Mouse (Mus musculus) frontal cortex, postnatal 14 days (tissue): ENCODE measurements around the gene Xrcc1.
"Not testable (repeated sequence)": the region's sequence is repeated elsewhere in the genome, so short reads cannot be mapped to it uniquely, and the experiment has no call there.

Source experiments
- DNase-seq, 2 experiments: peaks; one replicate each; pipeline ENCODE4 v3.0.0; 2022; ENCODE audit warnings: low spot score in 2 of 2

Xrcc1 gene

GRCm38 (mm10) chr7:24546068-24546614 lies at the start of gene Xrcc1, which contains the start of gene Pinlyp:
Gene Xrcc1, plus strand, starts transcription at chr7:24546289.
Gene Pinlyp, minus strand, starts transcription at chr7:24546118.
- no peak for DNase-seq

DNA sequence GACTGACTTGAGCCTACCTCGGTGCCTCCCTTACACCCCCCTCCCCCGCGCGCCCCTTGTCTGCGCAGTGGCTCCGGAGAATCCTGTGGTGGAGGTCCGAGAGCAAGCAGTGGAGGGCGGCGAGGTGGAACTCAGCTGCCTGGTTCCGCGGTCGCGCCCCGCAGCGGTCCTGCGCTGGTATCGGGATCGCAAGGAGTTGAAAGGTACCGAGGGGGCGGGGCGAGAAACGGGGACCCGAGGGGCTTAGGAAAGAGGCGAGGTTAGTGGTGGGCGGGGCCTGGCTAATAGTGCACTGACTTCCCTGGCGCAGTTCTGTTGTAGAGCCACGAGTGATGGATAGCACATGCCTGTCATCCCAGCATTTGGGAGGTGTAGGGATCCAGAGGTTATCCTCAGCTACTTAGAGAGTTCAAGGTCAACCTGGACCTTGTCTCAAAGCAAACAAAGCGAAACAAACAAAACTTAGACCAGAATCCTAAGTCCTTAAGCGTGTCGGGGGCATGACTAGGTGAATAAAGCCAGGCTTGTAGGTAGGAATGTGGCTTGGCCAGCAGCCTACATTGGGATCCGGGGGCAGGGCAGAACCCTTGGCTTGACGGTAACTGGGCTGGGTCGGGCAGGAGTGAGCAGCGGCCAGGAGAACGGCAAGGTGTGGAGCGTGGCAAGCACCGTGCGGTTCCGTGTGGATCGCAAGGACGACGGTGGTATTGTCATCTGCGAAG lies 46.1 kb upstream of the Xrcc1 start:
- no peak for DNase-seq

- no peak for DNase-seq
These were observed 45.2 kb upstream of the Xrcc1 start for GRCm38 (mm10) chr7:24500929-24501328.

DNA sequence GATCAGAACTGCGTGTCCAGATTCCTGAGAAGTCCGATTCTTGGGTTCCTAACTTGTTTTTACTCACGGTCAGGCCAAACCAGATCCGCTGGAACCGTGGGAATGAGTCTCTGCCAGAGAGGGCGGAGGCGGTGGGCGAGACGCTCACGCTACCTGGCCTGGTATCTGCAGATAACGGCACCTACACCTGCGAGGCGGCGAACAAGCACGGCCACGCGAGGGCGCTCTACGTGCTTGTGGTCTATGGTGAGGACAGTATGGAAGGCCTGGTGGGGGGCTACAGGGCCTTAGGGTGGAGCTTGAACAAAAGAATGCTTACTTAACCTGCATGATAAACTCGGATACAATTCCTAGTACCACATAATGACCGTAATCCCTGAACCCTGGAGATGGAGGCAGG lies 44.6 kb upstream of the Xrcc1 start:
- DNase-seq: no peak

DNA sequence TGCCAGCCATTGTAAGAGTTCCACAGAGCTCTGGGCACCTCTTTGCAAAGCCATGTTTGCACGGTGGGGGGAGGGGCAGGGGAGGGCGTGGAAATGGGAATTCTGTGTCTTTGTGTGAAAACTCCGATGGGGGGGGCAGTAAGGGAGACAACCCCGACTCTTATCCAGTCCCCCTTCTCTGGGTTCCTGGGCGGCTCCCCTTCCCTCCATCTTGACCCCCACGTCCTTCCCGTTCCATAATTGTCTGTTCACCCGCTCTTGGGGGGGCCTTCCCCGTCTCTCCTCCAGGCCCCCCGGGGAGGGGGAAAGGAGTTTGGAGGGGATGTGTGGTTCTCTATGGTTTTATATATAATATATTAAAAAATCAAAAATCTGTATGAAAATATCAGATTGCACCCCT lies 42.1 kb upstream of the Xrcc1 start:
- no peak for DNase-seq

DNA sequence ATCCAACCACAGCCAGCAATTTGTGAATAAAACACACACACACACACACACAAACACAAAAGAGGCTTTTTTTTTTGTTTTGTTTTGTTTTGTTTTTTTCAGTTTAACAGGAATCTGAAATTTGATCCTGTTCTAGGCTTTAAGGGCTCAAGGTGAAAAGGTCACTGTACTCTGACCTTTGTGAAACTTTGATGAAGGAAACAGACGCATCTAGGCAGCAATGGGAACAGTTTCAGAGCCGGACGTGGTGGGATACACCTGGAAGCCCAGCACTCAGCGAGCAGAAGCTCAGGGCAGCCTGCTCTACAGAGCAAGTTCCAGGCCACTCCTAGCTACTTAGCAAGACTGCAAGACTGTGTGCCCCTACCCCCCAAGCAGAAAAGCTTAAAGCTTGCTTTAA lies 41.2 kb upstream of the Xrcc1 start:
- no peak for DNase-seq

DNA sequence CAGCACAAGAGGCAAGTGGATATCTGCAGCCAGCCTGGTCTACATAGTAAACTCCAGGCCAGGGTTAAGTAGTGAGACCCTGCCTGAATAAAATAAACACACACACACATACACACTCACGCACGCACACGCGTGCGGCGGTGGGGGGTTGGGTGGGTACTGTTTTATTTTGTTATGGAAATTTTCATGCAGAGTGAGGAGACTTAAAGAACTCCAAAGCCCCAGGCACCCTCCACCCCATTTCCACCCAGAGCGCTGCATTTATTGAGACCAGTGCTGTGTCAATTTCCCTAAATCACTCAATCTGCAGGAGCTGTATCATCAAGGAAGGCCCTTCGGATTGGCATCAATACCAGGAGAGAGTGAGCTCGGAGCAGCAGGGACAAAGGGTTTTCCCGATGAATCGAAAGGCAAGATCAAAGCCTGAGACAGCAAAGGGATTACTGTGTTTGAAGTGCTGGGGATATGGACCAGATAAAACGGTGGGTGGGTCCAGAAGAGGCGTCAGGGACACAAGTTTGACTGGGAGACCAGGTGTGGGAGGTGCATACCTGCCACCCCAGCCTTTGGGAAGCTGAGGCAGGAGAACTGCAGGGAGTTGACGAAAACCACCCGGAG lies 40.5 kb upstream of the Xrcc1 start:
- no peak for DNase-seq

DNA sequence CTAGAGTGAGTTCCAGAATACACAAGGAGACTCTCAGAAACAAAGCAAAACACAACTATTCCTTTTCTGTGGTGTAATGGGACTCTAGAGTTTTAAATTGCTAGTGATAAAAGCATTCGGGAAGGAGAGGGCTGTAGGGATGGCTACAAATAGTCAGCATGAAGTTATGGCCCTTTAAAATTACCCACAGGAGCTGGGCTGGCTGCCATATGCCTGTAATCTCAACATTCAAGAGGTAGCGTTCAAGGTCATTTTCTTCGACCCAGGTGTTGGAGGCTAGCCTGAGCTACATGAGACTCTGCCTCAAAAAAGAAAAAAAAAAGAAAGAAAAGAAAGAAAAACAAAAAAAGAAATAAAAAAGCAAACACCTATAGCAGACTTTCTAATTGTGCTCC lies 40.0 kb upstream of the Xrcc1 start:
- DNase-seq: no peak

DNA sequence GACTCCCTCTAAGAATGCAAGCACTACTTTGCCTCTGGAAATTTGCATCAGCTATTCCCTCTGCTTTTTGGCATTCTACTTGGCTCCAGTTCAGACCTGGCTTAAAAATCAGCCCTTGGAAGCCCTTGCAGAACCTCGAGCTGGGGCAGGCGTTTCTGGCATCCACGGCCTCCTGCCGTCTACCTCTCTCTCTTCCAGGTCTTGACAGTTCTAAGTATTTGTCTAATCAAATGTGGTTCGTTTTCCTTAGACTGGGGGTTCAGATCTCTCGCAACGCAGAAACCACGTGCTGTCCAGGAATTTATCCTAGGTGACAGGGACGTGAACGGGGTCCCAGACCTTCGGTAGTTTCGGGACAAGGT lies 39.6 kb upstream of the Xrcc1 start:
- DNase-seq: no peak

- DNase-seq: peak; percentile 80 to 83
These were observed 39.0 kb upstream of the Xrcc1 start, which contains the start of gene Zfp428 for GRCm38 (mm10) chr7:24506838-24507725. Gene Zfp428, plus strand, starts transcription at chr7:24507006.

DNA sequence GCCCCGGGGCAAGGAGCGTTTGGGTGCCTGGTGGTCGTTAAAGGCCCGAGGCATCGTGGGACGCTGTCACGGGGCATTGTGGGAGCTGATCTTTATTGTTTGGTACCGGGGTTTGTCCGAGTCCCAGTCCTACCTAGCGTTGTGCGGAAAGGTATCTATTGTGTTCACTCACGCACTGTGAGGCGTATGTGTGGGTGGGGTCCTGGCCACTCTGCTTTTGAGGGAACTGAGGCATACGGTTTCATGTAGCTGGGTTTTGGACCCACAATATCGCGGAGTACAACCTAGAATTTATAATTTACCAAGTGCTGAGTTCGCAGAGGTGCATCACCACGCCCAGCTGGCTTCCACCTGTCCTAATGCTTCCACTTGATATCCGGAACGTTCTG lies 38.4 kb upstream of the Xrcc1 start:
- no peak for DNase-seq

DNA sequence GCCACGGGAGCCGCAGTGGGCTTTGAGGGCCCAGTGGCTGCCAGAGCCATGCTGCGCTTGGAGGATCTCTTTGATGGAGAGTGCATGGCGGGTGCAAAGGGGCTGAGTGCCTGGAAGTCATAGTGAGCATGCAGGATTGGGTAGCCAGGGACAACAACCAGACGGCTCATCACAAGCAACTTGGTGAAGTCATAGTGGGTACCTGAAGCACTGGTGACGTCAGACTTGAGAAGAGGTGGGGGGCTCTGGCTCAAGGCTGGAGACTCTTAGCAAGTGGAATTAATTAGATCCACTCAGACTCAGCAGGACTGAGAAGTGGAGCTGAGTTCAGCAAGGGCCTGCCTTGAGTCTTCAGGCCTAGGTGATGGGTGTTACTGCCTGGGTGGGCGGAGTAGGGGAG lies 33.7 kb upstream of the Xrcc1 start, which contains the start of gene AC161166.1:
AC161166.1 (minus strand) TSS at position 101 of the 400 bp plus-strand sequence.
- no peak for DNase-seq

GRCm38 (mm10) chr7:24516319-24516718 lies 29.8 kb upstream of the Xrcc1 start:
- not testable (repeated sequence) for DNase-seq

DNA sequence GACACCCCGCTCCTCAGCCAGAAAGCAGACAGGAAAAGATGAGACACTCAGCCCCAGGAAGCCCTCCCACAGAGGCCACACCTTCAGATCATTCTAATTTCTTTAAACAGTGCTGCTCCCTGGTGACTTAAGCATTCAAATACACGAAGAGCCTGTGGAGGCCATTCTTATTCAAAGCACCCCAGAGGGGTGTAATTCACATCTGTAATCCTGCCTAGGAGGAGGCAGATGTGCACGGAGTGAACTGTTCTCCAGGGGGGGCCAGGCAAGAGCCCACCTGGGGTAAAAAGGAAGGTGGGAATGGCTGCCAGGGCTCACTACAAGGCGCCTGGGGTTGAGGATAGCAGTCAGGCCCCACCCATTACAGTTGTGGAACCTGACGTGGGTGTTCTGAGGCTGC lies 29.0 kb upstream of the Xrcc1 start:
- no peak for DNase-seq

DNA sequence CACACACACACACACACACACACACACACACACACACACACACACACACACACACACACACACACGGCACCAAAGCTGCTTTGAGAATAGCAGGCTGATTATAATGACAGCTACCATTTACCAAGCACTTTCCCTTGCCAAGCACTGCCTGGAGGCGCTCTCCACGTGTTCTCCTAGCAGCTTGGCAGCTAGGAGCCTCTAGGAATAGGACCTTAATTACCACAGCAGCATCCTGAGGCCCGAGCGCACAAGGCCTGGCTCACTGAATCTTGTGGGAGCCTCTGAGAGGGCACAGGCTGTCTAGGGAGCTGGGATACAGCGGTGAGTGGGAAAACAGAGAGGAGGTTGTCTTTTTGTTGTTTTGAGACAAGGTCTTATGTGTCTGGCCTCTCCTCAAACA lies 28.4 kb upstream of the Xrcc1 start:
- no peak for DNase-seq

GRCm38 (mm10) chr7:24519130-24519529 lies 27.0 kb upstream of the Xrcc1 start:
- no peak for DNase-seq

DNA sequence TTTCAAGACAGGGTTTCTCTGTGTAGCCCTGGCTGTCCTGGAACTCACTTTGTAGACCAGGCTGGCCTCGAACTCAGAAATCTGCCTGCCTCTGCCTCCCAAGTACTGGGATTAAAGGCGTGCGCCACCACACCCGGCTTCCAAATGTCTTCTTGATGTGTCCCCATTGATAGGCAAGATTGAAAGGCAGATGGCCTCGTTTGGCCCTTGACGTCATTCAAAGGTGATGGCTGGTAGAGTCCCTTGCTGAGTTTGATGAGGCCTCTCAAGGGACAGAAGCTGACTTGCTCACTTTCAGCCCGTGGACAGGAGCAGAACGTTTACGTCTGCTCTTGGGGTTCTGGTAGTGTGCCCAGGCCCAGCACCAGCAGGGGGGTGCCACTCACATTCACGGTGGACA lies 26.0 kb upstream of the Xrcc1 start:
- DNase-seq: not testable (repeated sequence)

DNA sequence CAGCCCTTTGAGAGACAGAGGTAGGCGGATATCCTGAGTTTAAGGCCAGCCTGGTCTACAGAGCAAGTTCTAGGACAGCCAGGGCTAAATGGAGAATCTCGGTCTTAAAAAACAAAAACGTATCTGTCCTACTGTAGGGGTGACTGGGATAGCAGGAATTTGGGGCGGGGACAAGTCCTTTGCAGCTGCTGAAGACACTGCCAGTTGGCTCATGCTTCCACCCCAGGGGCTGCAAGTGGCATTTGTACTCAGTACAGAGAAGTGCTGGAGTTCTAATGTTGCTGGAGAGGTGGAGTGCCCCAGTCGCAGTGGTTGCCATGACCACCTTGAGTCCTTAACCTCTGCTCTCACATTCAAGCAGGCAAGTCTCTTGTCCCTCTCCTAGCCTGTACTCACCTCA lies 23.3 kb upstream of the Xrcc1 start:
- no peak for DNase-seq

DNA sequence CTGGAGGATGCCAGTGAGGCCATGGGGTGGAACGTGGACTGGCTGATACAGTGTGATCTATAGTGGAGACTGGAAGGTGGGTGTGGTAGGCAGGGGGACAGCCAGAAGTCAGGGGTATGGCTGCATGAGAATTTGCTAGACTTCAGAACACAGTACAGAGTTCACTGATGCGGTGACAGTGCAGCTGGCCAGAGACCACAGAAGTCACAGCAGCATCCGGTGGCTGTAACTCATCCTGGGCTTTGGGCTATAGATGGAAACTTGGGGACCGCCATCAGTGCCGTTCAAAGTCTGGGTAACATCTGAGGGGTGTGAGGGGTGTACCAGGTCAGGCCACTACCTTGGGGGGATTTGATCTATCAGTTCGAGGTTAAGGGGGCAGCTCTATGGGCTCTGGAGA lies 22.4 kb upstream of the Xrcc1 start:
- DNase-seq: no peak

- DNase-seq: no peak
These were observed 21.1 kb upstream of the Xrcc1 start for GRCm38 (mm10) chr7:24524978-24525377.

- DNase-seq: no peak
These were observed 20.2 kb upstream of the Xrcc1 start for GRCm38 (mm10) chr7:24525686-24526420.

DNA sequence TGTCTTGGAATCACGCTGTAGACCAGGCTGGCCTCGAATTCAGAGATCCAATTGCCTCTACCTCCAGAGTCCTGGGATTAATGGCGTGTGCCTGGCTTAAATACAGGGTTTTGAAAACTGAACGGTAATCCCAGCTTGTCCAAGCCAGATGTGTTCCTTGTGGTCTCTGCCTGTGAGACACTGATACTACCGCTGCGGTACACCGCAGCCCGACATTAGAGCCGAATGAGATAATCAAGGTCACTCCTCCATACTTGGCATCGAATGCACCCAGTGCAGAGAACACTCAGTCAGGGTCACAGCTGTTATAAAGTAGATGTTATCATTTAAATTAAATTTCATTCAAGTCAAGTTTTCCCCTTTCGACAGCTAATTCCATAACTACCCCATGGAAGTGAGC lies 17.2 kb upstream of the Xrcc1 start:
- no peak for DNase-seq
